Mouse (Mus musculus): ENCODE data around the gene Cdh3. TPM values are rescaled to one million over a fixed set of nuclear protein-coding genes. Genes with fewer than 3 reads are reported as not detected.

The Cdh3 gene
- total and polyA plus RNA-seq, 3 experiments = not detected

- no peak overlapping the region for H3K9ac ChIP-seq (ENCODE audit: control insufficient read depth, low read depth, low read length, poor library complexity, severe bottlenecking)
- H3K36me3 ChIP-seq (ENCODE audit: control insufficient read depth in 1 of 2, insufficient read depth in 2 of 2, low read length in 2 of 2) = no peaks in the 10 kb centered on the region
- H3K27me3 ChIP-seq (ENCODE audit: control insufficient read depth in 1 of 2, insufficient read depth in 2 of 2, low read length in 2 of 2) = no peaks in the 10 kb centered on the region; a peak in 2 of 4 replicates
- DNase-seq (ENCODE audit: low read depth, low spot score) = no peak
- no peaks in the 10 kb centered on the region for H3K9me3 ChIP-seq (replicated peaks; ENCODE audit: insufficient read depth, low read length)
- TF ChIP-seq RCOR1 (IDR thresholded peaks at IDR 0.05; ENCODE audit: low read depth, low read length) = no peak
- no peak for TF ChIP-seq TBP (IDR thresholded peaks at IDR 0.05; ENCODE audit: low read depth, low read length)
- TF ChIP-seq MYC (IDR thresholded peaks at IDR 0.05; ENCODE audit: low read depth, low read length) = no peak
- no peak for TF ChIP-seq TCF12 (IDR thresholded peaks at IDR 0.05; ENCODE audit: low read depth, low read length)
- no peak for TF ChIP-seq ZMIZ1 (IDR thresholded peaks at IDR 0.05; ENCODE audit: low read depth, low read length)
- no peak for TF ChIP-seq GATA1 (IDR thresholded peaks at IDR 0.05; ENCODE audit: low read depth, low read length)
- no peak for TF ChIP-seq MEF2A (IDR thresholded peaks at IDR 0.05; ENCODE audit: extremely low read depth, insufficient replicate concordance, low read depth, low read length, poor library complexity, severe bottlenecking)
- no peak for TF ChIP-seq E2F4 (IDR thresholded peaks at IDR 0.05; ENCODE audit: borderline replicate concordance, low read depth, low read length)
- TF ChIP-seq MAFK (IDR thresholded peaks at IDR 0.05; ENCODE audit: borderline replicate concordance, low read depth, low read length) = no peak
- no peak for TF ChIP-seq CTCF (IDR thresholded peaks at IDR 0.05 in 2 of 3, conservative IDR thresholded peaks at IDR 0.05 in 1 of 3; ENCODE audit: control insufficient read depth in 1 of 3, insufficient read depth in 1 of 3, low read depth in 2 of 3, low read length in 3 of 3, poor library complexity in 1 of 3, severe bottlenecking in 1 of 3)
- TF ChIP-seq MXI1 (IDR thresholded peaks at IDR 0.05; ENCODE audit: low read depth, low read length) = no peak
- no peaks in the 10 kb centered on the region for H3K4me1 ChIP-seq (ENCODE audit: control insufficient read depth in 1 of 2, insufficient read depth in 2 of 2, low read length in 2 of 2)
- no peaks in the 10 kb centered on the region for H3K79me2 ChIP-seq (ENCODE audit: control insufficient read depth, insufficient read depth, low read length, poor library complexity)
- H3K4me3 ChIP-seq (ENCODE audit: control insufficient read depth in 1 of 2, insufficient read depth in 1 of 2, low read depth in 2 of 2, low read length in 2 of 2) = no peak overlapping the region
- no peak overlapping the region for H3K27ac ChIP-seq (ENCODE audit: control insufficient read depth, low read depth, low read length)
These were observed 392 bp downstream of the Cdh3 start for GRCm38 (mm10) chr8:106511065-106511501.

DNA sequence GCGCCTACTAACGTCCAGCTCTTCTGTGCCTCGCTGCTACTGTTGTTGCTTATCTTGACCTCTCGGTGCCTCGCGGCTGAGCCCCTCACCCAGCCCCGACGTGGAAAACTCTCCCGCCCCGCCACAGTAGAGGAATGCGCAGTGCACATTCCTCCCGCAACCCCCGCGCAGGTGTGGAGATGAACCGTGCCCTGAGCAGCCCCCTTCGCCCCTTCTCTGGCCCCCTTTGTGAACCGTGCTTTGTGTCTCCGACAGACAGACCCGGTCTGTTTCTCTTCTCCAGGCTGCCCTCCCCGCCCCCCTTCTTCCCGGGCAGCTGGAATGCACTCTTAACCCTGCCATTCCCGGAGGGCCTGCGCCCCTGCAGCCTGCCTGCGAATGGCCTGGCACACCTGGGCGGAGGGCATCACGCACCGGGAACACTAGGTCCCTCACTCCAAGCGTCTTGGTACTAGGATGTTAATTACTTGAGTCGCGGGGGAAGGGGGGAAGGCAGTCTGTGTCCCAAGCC lies 895 bp downstream of the Cdh3 start:
- no peak overlapping the region for H3K4me3 ChIP-seq (ENCODE audit: control insufficient read depth in 1 of 2, insufficient read depth in 1 of 2, low read depth in 2 of 2, low read length in 2 of 2)
- H3K9me3 ChIP-seq (replicated peaks; ENCODE audit: insufficient read depth, low read length) = no peaks in the 10 kb centered on the region
- H3K4me1 ChIP-seq (ENCODE audit: control insufficient read depth in 1 of 2, insufficient read depth in 2 of 2, low read length in 2 of 2) = no peaks in the 10 kb centered on the region
- H3K9ac ChIP-seq (ENCODE audit: control insufficient read depth, low read depth, low read length, poor library complexity, severe bottlenecking) = no peak overlapping the region
- H3K27me3 ChIP-seq (ENCODE audit: control insufficient read depth in 1 of 2, insufficient read depth in 2 of 2, low read length in 2 of 2) = no peaks in the 10 kb centered on the region; a peak in 2 of 4 replicates
- H3K27ac ChIP-seq (ENCODE audit: control insufficient read depth, low read depth, low read length) = no peak overlapping the region
- H3K36me3 ChIP-seq (ENCODE audit: control insufficient read depth in 1 of 2, insufficient read depth in 2 of 2, low read length in 2 of 2) = no peaks in the 10 kb centered on the region
- no peak for DNase-seq (ENCODE audit: low read depth, low spot score)
- no peak for TF ChIP-seq RAD21 (IDR thresholded peaks at IDR 0.05; ENCODE audit: low read depth, low read length)
- TF ChIP-seq UBTF (IDR thresholded peaks at IDR 0.05; ENCODE audit: borderline replicate concordance, insufficient read depth, low read depth, low read length) = no peak
- TF ChIP-seq NRF1 (IDR thresholded peaks at IDR 0.05; ENCODE audit: insufficient read depth, low read depth, low read length, poor library complexity, severe bottlenecking) = no peak
- no peak for TF ChIP-seq GATA1 (IDR thresholded peaks at IDR 0.05; ENCODE audit: low read depth, low read length)
- no peak for TF ChIP-seq CHD1 (IDR thresholded peaks at IDR 0.05; ENCODE audit: low read depth, low read length)
- H3K79me2 ChIP-seq (ENCODE audit: control insufficient read depth, insufficient read depth, low read length, poor library complexity) = no peaks in the 10 kb centered on the region

Data from MEL (cell line).